Mouse (Mus musculus) heart, embryonic 10.5 days (tissue): ENCODE results near the gene Ciart. TPM values are rescaled to one million over a fixed set of nuclear protein-coding genes. Genes with fewer than 3 reads are reported as not detected.
"Not testable (repeated sequence)": the region's sequence is repeated elsewhere in the genome, so short reads cannot be mapped to it uniquely, and the experiment has no call there.

ENCODE experiments used
- DNase-seq: peaks from one replicate; pipeline ENCODE4 v3.0.0-alpha.2; 2017; ENCODE audit warnings: low spot score
- H3K27ac ChIP-seq: fragments of 300-500 bp; sonication (generic); 2 replicates; pipeline ENCODE4 v1.5.1; 2016; ENCODE audit warnings: mild to moderate bottlenecking
- H3K27me3 ChIP-seq: fragments of 300-500 bp; sonication (generic); 2 replicates; pipeline ENCODE4 v1.6.1; 2016; ENCODE audit warnings: mild to moderate bottlenecking; ENCODE audit not compliant: poor library complexity, insufficient read depth, severe bottlenecking
- H3K36me3 ChIP-seq: fragments of 300-500 bp; sonication (generic); 2 replicates; pipeline ENCODE4 v1.6.1; 2016; ENCODE audit warnings: mild to moderate bottlenecking, moderate library complexity
- H3K4me1 ChIP-seq: fragments of 300-500 bp; sonication (generic); 2 replicates; pipeline ENCODE4 v1.6.1; 2016; ENCODE audit warnings: mild to moderate bottlenecking
- H3K4me3 ChIP-seq: fragments of 300-500 bp; sonication (generic); 2 replicates; pipeline ENCODE4 v1.5.1; 2016; ENCODE audit warnings: mild to moderate bottlenecking, moderate library complexity
- H3K9me3 ChIP-seq: fragments of 300-500 bp; sonication (generic); 2 replicates; pipeline ENCODE4 v1.6.1; 2016; ENCODE audit warnings: mild to moderate bottlenecking, moderate library complexity
- WGBS: fragments of 180-500 bp; shearing (Covaris S2); methylation state at CpG from one replicate; pipeline ENCODE4 v1.1.7; 2016; 5-methylcytosine and 5-hydroxymethylcytosine counted together
- polyA plus RNA-seq: library from polyadenylated mRNA; unstranded; fragments of >200 nt; fragmentation: Nextera tagmentation; extraction: Ambion mirVana; gene quantifications from 2 replicates; pipeline ENCODE4 v1.2.1, GENCODE M21; 2016

Ciart gene
- polyA plus RNA-seq, 1 experiment from 2014 or later = 10.7 TPM

DNA sequence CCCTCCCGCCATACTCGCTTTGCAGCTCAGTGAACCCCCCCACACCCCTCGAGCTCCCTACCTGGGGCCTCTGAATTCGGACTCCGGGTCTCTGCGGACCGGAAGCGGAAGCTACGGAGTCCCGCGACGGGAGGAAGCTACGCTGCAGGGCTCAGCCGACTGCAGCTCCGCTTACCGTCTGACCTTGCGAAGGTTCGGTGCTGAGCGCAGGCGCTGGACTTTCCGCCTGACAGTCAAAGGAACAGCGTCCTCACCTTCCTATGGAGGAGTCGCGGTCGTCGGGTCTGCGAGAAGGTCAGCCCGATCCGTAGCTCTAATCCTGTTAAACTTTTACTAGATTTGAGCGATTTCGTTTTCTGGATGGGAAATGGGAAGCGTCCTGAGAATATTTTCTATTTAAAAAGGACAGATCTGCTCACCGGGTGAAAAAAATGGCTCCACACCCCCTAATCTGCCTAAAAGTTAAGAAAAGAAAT is 10.6 kb downstream of the Ciart start, which contains the start of gene Mrps21:
Mrps21 (minus strand) TSS at position 128 of the 476 bp plus-strand sequence.
- DNase-seq = peak; percentile 97
- H3K36me3 ChIP-seq = peaks cover 38% of the 10 kb centered on the region
- WGBS = under 1% methylated on average over 33 of the region's 33 CpGs
- H3K4me3 ChIP-seq = peak within 1 kb of the TSS; percentile 79
- peaks cover 18% of the 10 kb centered on the region for H3K4me1 ChIP-seq
- no peaks in the 10 kb centered on the region for H3K27me3 ChIP-seq
- no peaks in the 10 kb centered on the region for H3K9me3 ChIP-seq
- peak within 1 kb of the TSS; percentile 91 for H3K27ac ChIP-seq

DNA sequence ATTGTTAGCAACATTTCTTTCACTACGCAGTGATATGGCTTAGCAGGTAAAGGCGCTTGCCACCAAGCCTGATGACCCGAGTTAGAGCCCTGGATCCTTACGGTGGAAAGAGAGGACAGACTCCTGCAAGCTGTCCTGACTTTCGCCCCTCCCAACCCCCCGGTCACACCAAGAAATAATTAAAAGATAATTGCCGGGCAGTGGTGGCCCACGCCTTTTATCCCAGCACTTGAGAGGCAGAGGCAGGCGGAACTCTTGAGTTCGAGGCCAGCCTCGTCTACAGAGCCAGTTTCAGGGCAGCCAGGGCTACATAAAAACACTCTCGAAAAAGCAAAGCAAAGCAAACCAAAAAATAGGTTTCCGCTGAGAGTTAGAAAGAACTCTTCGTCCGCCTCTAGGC is 11.1 kb downstream of the Ciart start:
- DNase-seq = no peak
- Histone ChIP-seq H3K27me3 (no peaks in the 10 kb centered on the region), H3K36me3 (peaks cover 42% of the 10 kb centered on the region), H3K9me3 (no peaks in the 10 kb centered on the region), H3K4me1 (peaks cover 18% of the 10 kb centered on the region), H3K4me3 (peak overlapping the region; percentile 79), H3K27ac (peak overlapping the region; percentile 91)
- WGBS = 6% methylated on average over 15 of the region's 15 CpGs

DNA sequence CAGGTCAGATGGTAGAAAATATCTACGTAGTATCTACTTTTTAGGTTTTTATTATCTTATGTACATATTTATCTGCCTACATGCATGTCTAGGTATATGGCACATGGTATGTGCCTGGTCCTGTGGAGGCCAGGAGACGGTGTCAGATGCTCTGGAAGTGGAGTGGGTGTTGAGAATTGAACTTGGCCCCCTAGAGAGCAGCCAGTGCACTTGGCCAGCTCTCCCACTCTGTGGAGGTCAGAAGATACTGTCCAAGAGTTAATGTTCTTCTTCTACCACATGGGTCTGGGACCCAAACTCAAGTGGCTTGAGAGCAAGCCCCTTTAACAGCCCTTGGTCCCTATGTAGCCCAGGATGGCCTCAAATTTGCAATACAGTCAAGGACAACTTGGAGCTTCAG is 14.6 kb downstream of the Ciart start:
- no peak overlapping the region for H3K4me3 ChIP-seq
- peaks cover 19% of the 10 kb centered on the region for H3K4me1 ChIP-seq
- no peaks in the 10 kb centered on the region for H3K9me3 ChIP-seq
- H3K27me3 ChIP-seq = no peaks in the 10 kb centered on the region
- no peak overlapping the region for H3K27ac ChIP-seq
- WGBS = 88% methylated on average over 2 of the region's 2 CpGs
- no peak for DNase-seq
- peaks cover 71% of the 10 kb centered on the region for H3K36me3 ChIP-seq

DNA sequence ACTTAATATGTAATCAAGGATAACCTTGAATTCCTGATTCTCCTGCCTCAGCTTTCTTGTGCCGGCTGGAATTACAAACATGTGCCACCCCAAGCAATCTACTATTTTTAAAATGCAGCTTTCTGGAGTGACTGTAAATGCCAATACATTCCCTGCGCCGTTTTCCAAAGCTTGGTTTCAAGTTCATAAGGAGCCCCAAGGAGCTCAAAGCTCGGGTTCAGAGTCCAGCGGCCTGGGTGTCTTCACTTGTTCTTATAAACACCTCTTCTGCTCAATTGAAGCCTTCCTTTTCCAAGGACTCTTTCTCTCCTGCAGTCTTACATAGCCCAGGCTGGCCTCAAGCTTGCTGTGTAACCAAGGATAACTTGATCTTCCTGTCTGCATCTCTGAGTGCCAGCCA is 16.0 kb downstream of the Ciart start:
- Histone ChIP-seq H3K36me3 (peaks cover 75% of the 10 kb centered on the region), H3K4me1 (peaks cover 14% of the 10 kb centered on the region; the same call in 1 of the 2 replicates), H3K4me3 (no peak overlapping the region), H3K9me3 (no peaks in the 10 kb centered on the region), H3K27ac (no peak overlapping the region), H3K27me3 (no peaks in the 10 kb centered on the region)
- no peak for DNase-seq
- WGBS = 89% methylated on average over 5 of the region's 5 CpGs

DNA sequence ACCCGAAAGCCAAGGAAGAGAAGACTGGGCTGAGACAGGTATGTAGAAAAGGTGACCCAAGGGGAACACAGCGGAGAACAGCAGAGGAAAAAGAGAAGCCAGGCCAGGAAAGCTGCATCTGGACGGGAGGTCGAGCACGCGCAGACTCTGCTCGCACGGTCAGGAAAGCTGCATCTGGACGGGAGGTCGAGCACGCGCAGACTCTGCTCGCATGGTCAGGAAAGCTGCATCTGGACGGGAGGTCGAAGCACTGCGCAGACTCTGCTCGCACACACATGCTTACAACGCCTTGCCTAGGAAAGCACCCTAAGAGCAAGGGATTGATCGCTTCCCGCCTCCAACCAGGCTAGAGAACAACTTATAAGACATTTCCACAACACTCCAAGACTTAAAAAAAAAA is 16.5 kb downstream of the Ciart start:
- 88% methylated on average over 20 of the region's 20 CpGs for WGBS
- peaks cover 75% of the 10 kb centered on the region for H3K36me3 ChIP-seq
- H3K9me3 ChIP-seq = no peaks in the 10 kb centered on the region
- H3K4me3 ChIP-seq = no peak overlapping the region
- no peak for DNase-seq
- no peak overlapping the region for H3K27ac ChIP-seq
- H3K4me1 ChIP-seq = peaks cover 14% of the 10 kb centered on the region; the same call in 1 of the 2 replicates
- no peaks in the 10 kb centered on the region for H3K27me3 ChIP-seq

DNA sequence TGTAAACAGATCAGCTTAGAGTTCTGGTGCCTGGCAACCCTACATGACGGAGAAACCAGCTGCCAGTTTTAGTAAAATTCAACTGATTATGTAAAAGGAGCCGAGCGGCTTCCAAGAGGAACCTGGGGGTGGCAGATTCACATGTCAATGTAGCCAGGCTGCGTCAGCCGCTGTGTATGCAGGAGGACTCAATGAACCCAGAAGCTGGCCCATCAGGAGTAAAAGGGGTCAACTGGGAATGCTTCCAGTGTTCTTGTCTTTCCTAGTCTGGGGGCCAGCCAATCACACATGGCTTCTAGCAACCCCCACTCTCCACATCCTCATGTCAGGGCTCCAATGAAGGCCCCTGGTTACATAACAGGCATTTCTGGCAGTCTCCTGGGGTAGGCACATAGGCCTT is 17.0 kb downstream of the Ciart start:
- 87% methylated on average over 5 of the region's 5 CpGs for WGBS
- H3K4me3 ChIP-seq = no peak overlapping the region
- peaks cover 72% of the 10 kb centered on the region for H3K36me3 ChIP-seq
- H3K4me1 ChIP-seq = peaks cover 10% of the 10 kb centered on the region; the same call in 1 of the 2 replicates
- no peak for DNase-seq
- H3K27ac ChIP-seq = no peak overlapping the region
- no peaks in the 10 kb centered on the region for H3K27me3 ChIP-seq
- H3K9me3 ChIP-seq = no peaks in the 10 kb centered on the region

DNA sequence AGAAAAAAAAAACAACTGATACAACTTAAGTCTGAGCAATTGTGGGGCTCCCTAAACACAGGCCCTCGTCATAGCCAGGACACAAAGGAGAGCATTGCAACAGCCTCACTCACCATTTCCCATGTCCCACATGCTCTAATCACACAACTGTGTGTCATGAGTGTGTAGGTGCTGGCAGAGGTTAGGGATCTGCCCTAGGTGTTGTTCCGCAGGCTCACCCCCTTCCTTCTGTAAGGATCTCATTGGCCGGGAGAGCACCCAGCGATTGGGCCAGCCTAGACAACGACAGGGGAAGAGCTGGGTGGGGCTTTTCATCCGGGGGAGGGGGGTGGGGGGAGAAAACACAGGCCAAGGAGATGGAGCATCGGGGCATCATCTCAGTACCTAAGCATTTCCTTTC is 18.5 kb downstream of the Ciart start:
- no peak overlapping the region for H3K27ac ChIP-seq
- no peaks in the 10 kb centered on the region for H3K9me3 ChIP-seq
- peaks cover 58% of the 10 kb centered on the region for H3K36me3 ChIP-seq
- no peak overlapping the region for H3K4me3 ChIP-seq
- peaks cover 9% of the 10 kb centered on the region; the same call in 1 of the 2 replicates for H3K4me1 ChIP-seq
- DNase-seq = no peak
- WGBS = 64% methylated on average over 7 of the region's 7 CpGs
- no peaks in the 10 kb centered on the region for H3K27me3 ChIP-seq

DNA sequence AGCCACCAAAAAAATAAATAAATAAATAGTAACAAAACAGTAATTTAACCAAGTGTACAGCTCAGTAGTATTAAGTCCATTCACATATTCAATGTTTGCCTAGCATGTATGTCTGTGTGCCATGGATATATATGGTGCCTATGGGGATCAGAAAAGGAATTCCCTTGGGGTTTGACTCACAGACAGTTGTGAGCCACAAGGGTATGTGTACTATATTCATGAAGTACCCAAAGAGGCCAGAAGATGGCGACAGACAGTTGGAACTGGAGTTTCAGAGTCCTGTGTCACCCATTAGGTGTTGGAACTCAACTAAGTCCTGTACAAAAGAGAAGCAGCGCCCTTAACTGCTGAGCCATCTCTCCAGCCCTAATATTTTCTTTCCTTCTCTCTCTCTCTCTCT is 20.3 kb downstream of the Ciart start:
- no peak for DNase-seq
- Histone ChIP-seq H3K27me3 (no peaks in the 10 kb centered on the region), H3K4me3 (no peak overlapping the region), H3K4me1 (peaks cover 9% of the 10 kb centered on the region; the same call in 1 of the 2 replicates), H3K36me3 (peaks cover 43% of the 10 kb centered on the region), H3K27ac (no peak overlapping the region), H3K9me3 (no peaks in the 10 kb centered on the region)
- 65% methylated on average over 2 of the region's 2 CpGs for WGBS

DNA sequence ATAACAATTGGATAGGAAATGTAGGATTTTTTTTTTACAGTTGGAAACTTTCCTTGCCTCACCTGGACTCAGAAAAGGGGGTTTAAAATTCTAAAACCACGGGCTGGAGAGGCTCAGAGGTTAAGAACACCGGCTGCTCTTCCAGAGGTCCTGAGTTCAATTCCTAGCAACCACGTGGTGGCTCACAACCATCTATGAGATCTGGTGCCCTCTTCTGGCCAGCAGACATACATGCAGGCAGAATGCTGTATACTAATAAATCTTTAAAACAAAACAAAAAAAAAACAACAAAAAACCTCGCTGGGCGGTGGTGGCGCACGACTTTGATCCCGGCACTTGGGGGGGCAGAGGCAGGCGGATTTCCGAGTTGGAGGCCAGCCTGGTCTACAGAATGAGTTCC is 20.8 kb downstream of the Ciart start:
- WGBS = 72% methylated on average over 10 of the region's 10 CpGs
- Histone ChIP-seq H3K27me3 (no peaks in the 10 kb centered on the region), H3K27ac (no peak overlapping the region), H3K36me3 (peaks cover 38% of the 10 kb centered on the region), H3K4me1 (peaks cover 9% of the 10 kb centered on the region; the same call in 1 of the 2 replicates), H3K4me3 (no peak overlapping the region), H3K9me3 (no peaks in the 10 kb centered on the region)
- no peak for DNase-seq

DNA sequence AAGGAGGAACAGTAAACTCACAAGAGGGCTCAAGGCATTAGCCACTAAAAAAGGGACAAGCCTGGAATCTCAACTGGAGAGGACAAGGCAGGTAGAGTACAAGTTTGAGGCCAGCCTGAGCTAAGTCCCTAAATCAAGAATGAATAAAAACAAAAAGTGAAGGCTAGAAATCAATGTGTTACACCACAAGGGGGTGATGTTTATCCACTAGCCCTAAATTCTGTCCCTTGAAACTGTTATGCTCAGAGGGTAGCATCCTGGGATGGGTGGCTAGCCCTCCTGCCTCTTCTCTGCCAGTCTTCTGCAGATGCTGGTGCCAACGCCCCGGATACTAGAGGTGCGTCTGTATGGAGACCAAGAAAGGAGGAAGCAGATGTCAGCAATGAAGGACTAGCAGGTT is 21.7 kb downstream of the Ciart start:
- no peaks in the 10 kb centered on the region for H3K27me3 ChIP-seq
- DNase-seq = no peak
- H3K4me3 ChIP-seq = no peak overlapping the region
- WGBS = 82% methylated on average over 3 of the region's 3 CpGs
- no peak overlapping the region for H3K27ac ChIP-seq
- peaks cover 31% of the 10 kb centered on the region for H3K36me3 ChIP-seq
- peaks cover 9% of the 10 kb centered on the region; the same call in 1 of the 2 replicates for H3K4me1 ChIP-seq
- no peaks in the 10 kb centered on the region for H3K9me3 ChIP-seq

DNA sequence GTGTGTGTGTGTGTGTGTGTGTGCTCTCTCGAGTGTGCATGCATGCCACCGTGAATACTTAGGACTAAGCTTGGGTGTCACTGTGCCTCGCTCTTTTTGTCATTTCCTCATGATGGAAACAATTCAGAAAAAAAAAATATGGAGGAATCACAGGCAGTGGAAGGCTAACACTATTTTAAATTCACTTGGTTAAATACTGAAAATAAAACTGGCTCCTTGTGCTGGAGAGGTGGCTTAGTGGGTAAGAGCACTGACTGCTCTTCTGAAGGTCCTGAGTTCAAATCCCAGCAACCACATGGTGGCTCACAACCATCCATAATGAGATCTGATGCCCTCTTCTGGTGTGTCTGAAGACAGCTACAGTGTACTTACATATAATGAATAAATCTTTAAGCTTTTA is 23.8 kb downstream of the Ciart start:
- not testable (repeated sequence) for H3K4me1 ChIP-seq, H3K4me3 ChIP-seq, H3K27ac ChIP-seq, H3K9me3 ChIP-seq, DNase-seq, H3K27me3 ChIP-seq
- H3K36me3 ChIP-seq = peaks cover 15% of the 10 kb centered on the region
- WGBS = 91% methylated on average over 3 of the region's 3 CpGs

DNA sequence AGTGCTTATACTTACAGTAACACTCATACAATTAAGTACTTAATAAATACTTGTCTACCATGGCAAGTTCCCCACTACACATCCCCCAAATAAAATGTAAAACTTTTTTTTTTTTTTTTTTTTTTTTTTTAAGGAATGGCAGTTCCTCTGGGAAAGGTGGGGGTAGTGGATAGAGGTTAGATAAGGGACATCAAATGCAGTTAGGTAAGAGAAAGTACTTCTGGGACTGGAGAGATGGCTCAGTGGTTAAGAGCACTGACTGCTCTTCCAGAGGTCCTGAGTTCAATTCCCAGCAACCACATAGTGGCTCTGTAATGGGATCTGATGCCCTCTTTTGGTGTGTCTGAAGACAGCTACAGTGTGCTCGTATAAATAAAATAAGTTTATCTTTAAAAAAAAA is 25.0 kb downstream of the Ciart start:
- not testable (repeated sequence) for H3K4me3 ChIP-seq, H3K27me3 ChIP-seq, H3K27ac ChIP-seq, H3K9me3 ChIP-seq, DNase-seq, H3K4me1 ChIP-seq
- WGBS = 81% methylated on average over 1 of the region's 1 CpGs
- H3K36me3 ChIP-seq = peaks cover 20% of the 10 kb centered on the region

DNA sequence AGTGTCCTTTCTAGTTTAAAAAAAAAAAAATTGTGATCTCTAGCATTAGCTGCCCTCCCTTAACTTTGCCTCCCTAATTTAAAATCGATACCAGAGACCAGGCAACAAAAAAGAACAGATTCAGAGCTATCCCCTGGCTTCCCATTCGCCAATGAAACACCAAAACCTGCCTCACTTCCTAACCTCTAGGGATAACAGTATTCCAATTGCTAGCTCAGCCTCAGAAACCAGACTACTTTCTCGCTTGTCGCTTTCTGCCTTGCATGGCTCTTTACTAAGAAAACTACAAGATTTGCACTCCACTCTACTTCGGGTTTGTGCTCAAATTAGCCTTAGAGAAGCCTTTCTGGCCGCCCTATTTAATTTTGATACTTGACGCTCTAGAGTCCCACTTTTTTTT is 25.9 kb downstream of the Ciart start:
- H3K27ac ChIP-seq = peak overlapping the region; percentile 89
- peaks cover 8% of the 10 kb centered on the region for H3K4me1 ChIP-seq
- peak overlapping the region; percentile 85 for H3K4me3 ChIP-seq
- no peak for DNase-seq
- H3K27me3 ChIP-seq = no peaks in the 10 kb centered on the region
- WGBS = 23% methylated on average over 7 of the region's 7 CpGs
- peaks cover 25% of the 10 kb centered on the region for H3K36me3 ChIP-seq
- H3K9me3 ChIP-seq = no peaks in the 10 kb centered on the region

DNA sequence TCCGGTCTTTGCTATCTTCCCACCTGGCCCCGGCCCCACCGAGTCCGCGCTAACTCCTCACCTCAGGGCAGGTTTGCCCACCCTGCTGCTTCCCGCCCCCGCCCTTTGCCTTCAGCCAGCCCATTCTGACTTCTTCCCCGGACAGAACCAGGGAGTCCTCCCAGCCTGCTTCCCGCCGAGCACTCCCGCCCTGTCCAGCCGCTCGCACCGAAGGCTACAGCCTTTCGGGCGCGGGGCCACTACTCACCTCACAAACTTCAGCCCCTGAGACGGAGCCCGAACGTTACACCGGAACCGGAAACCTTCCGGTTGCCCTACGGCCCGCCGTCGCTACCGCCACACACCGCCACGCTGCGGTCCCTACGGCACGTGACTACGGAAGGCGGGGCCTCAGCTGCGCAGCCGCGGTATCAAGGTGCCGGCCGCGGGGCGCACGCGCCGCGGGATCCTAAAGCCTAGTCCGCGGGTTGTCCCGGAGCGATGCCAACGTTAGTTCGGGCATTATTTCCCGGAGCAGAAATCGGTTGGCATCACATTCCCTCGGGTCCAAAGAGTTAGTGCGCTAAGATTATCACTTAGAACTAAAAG is 26.5 kb downstream of the Ciart start, which contains the start of gene Prpf3:
Prpf3 (minus strand) TSS at position 384 of the 588 bp plus-strand sequence.
- H3K36me3 ChIP-seq = peaks cover 30% of the 10 kb centered on the region
- no peaks in the 10 kb centered on the region for H3K9me3 ChIP-seq
- peak; percentile 96 for DNase-seq
- peak within 1 kb of the TSS; percentile 85 for H3K4me3 ChIP-seq
- H3K4me1 ChIP-seq = peaks cover 10% of the 10 kb centered on the region
- WGBS = under 1% methylated on average over 56 of the region's 56 CpGs
- peak within 1 kb of the TSS; percentile 89 for H3K27ac ChIP-seq
- no peaks in the 10 kb centered on the region for H3K27me3 ChIP-seq
